Mouse (Mus musculus) stomach, postnatal 0 days (tissue): ENCODE results near the gene Nemp1.

Source experiments
- CTCF ChIP-seq: IDR thresholded peaks from 2 replicates; pipeline ENCODE4 v1.5.1; 2016; ENCODE audit warnings: antibody characterized with exemption, low read depth, mild to moderate bottlenecking, moderate library complexity
- EP300 ChIP-seq: optimal IDR thresholded peaks from 2 replicates; pipeline ENCODE3; 2016; ENCODE audit warnings: antibody characterized with exemption

GRCm38 (mm10) chr10:127724178-127724577, 57.5 kb downstream of the Nemp1 start, which contains the start of gene Tac2:
- TF ChIP-seq CTCF (no peak), EP300 (no peak)
